Mouse (Mus musculus): ENCODE results near the gene Islr2. TPM values are rescaled to one million over a fixed set of nuclear protein-coding genes. Genes with fewer than 3 reads are reported as not detected.
A peak's percentile ranks its signal among the peaks of the same experiment; 100 is the strongest.

The Islr2 gene
- polyA plus RNA-seq, 1 experiment from 2014 or later, result 13.2 TPM

DNA sequence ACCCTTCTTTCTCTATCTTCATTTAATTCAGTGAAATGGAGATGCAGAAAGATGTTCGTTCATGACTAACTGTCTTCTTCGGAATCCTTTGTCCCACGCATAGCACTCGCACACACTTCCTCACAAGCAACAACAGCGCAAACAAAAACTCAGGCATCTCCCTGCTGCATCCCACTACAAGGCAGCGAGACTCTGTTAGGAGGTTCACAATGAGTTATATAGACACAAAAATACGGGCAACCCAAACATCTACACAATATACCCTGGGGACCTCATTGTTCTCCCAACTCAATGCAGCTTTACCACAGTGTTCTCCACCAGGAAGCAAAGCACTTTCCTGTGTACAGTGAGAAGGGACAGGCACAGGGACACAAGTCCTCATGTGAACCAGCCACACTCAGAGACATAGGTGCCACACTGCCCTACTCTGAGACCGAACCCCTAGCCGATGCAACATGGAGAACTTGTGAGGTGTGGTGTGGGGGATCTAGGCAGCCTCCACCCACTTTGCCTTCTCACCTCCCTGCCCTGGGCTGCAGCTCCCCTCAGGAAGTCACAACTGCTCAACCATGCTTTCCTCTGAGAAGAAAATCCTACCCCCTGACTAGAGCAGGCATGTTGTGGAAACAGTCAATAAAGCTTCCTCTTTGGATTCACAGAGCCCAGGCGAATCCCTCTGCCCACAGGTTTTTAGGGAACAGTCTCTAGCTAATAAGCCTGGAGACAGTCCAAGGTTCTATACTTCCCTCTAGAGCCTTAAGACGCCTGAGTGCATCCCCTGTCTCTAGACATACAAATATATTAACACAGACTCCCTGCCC, 3.6 kb downstream of the Islr2 start:
- Histone ChIP-seq H3K4me1 (ENCODE audit: control insufficient read depth, insufficient read depth, low read length) (peaks cover 23% of the 10 kb centered on the region), H3K27me3 (ENCODE audit: control insufficient read depth, insufficient read depth, low read length) (peaks cover 71% of the 10 kb centered on the region), H3K9ac (replicated peaks; ENCODE audit: low read depth, low read length) (peak overlapping the region; percentile 46), H3K4me2 (ENCODE audit: low read depth, low read length) (peak overlapping the region; percentile 36; the same call in 1 of the 2 replicates), H3K36me3 (ENCODE audit: control insufficient read depth, insufficient read depth, low read length) (no peaks in the 10 kb centered on the region), H3K9me3 (ENCODE audit: control insufficient read depth, low read length) (no peaks in the 10 kb centered on the region), H3K27ac (ENCODE audit: low read depth, low read length) (peak overlapping the region; percentile 55), H3K4me3 (ENCODE audit: low read depth, low read length) (peak overlapping the region; percentile 26)
- no peak for ATAC-seq (ENCODE audit: low read depth)
- WGBS, result 6% methylated on average over 11 of the region's 11 CpGs

DNA sequence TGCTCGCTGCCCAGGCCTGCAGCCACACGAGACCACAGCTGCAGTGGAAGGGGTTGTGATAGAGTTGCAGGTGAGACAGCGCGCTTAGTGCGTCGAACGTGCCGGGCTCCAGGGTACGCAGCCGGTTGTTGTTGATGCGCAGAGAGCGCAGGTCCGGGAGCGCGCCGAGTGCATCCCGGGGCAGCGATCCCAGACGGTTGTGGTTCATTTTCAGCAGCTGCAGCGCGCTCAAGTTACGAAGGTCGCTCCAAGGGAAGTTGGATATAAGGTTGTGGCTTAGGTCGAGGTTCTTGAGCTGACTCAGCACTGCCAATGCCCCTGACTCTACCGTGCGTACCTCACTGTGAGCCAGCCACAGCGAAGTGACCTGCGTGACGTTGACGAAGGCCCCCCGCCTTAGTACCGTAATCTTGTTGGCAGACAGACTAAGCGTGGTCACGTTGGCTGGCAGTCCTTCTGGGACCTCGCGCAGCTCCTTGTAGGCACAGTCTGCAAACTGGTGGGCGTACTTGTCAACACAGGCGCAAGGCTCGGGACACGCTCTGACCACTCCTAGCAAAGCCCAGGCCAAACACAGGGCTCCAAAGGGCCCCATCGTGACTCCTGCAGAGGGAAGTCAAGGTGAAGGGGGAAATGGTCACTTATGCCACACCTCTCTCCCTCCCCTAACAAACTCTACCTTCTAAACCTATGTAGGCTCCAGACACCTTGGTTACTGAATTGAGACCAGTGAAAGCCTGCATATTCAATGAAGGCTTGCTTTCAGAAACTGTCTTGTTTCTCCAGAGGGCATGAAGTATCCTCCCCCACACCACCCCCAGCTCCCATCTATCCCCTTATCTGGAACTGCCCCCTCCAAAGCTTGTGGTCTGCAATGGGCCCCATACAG, 4.5 kb downstream of the Islr2 start:
- H3K27me3 ChIP-seq (ENCODE audit: control insufficient read depth, insufficient read depth, low read length), result peaks cover 71% of the 10 kb centered on the region
- no peak for ATAC-seq (ENCODE audit: low read depth)

DNA sequence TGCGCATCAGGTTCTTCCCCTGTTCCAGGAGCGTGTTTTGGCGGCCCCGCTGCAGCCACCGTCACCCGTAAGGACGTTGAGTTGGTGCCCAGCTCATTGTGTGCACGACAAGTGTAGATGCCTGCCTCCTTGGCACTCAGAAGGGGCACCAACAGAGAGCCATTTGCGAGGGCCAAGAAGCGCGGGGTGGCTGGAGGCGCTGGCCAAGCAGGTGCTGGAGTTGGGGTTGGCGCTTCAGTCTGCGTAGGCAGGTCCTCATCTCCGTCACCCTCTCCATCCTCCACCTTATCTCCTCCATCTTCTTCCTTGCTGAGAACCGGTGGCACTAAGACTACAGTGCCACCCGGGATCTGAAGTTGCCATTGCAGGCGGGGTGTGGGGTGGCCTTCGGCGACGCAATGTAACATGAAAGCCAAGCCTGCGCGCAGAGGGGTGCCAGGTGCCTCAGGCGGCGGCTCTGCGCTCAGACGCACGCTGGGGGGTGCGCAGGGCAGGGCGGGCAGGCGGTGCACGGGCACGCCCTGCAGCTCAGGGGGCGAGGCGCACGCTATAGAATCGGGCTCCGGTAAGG, 5.2 kb downstream of the Islr2 start:
- Histone ChIP-seq H3K9me3 (ENCODE audit: control insufficient read depth, low read length) (no peaks in the 10 kb centered on the region), H3K27ac (ENCODE audit: low read depth, low read length) (peak overlapping the region; percentile 44; the same call in 1 of the 2 replicates), H3K27me3 (ENCODE audit: control insufficient read depth, insufficient read depth, low read length) (peaks cover 74% of the 10 kb centered on the region), H3K9ac (replicated peaks; ENCODE audit: low read depth, low read length) (peak overlapping the region; percentile 3; the same call in 1 of the 2 replicates), H3K4me1 (ENCODE audit: control insufficient read depth, insufficient read depth, low read length) (peaks cover 23% of the 10 kb centered on the region), H3K4me2 (ENCODE audit: low read depth, low read length) (peak overlapping the region; percentile 36), H3K4me3 (ENCODE audit: low read depth, low read length) (peak overlapping the region; percentile 26), H3K36me3 (ENCODE audit: control insufficient read depth, insufficient read depth, low read length) (no peaks in the 10 kb centered on the region)
- 1% methylated on average over 38 of the region's 38 CpGs for WGBS
- ATAC-seq (ENCODE audit: low read depth), result no peak

More for the DNA sequence above, 4.5 kb downstream of the Islr2 start:
- H3K4me1 ChIP-seq (ENCODE audit: control insufficient read depth, insufficient read depth, low read length), result peaks cover 23% of the 10 kb centered on the region
- peak overlapping the region; percentile 55; the same call in 1 of the 2 replicates for H3K27ac ChIP-seq (ENCODE audit: low read depth, low read length)
- H3K4me3 ChIP-seq (ENCODE audit: low read depth, low read length), result peak overlapping the region; percentile 26
- no peaks in the 10 kb centered on the region for H3K36me3 ChIP-seq (ENCODE audit: control insufficient read depth, insufficient read depth, low read length)
- H3K9ac ChIP-seq (replicated peaks; ENCODE audit: low read depth, low read length), result peak overlapping the region; percentile 3; the same call in 1 of the 2 replicates
- H3K9me3 ChIP-seq (ENCODE audit: control insufficient read depth, low read length), result no peaks in the 10 kb centered on the region
- H3K4me2 ChIP-seq (ENCODE audit: low read depth, low read length), result peak overlapping the region; percentile 36
- under 1% methylated on average over 41 of the region's 41 CpGs for whole genome bisulfite sequencing

DNA sequence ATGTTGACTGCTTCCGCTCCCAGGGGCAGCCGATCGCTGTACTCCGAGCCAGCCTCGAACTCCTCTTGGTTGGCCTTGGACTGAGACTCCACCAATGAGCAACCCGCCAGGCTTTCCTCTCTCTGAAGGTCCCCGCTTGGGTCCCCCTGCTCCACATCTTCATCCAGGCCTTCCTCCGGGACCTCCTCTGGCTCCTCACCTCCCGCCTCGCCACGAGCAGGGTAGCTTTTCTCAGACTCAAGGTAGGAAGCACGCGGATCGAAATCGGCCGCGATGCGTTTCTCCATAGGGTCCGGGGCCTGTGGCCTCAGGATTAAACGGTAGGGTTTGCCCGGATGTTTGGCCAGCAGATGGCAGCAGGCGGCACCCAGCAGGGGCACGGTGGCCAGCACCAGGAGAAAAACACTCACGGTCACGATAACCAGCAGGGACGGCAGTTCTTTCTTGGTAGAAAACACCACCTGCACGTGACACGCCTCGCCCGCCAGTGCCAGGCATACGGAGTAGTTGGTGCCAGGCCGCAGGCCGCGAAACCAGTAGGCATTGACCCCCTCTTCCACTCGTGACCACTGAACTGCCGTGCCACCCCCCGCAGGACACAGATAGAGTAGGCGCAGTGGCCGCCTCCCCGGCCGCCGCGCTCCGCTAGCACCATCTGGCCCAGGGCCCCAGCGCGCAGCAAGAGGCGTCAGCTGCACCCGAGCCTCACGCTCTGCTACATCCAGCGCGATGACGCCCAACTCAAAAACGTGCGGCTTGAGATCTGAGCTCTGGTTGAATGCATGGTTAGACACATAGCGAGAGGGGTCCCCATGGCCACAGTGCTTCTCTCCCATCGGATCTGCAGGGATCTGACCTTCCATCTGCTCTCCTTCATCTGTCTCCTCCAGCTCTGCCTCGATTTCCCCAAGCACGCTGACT, 6.1 kb downstream of the Islr2 start:
- Histone ChIP-seq H3K4me3 (ENCODE audit: low read depth, low read length) (peak overlapping the region; percentile 26), H3K4me1 (ENCODE audit: control insufficient read depth, insufficient read depth, low read length) (peaks cover 23% of the 10 kb centered on the region), H3K9ac (replicated peaks; ENCODE audit: low read depth, low read length) (peak overlapping the region; percentile 3), H3K36me3 (ENCODE audit: control insufficient read depth, insufficient read depth, low read length) (no peaks in the 10 kb centered on the region), H3K27me3 (ENCODE audit: control insufficient read depth, insufficient read depth, low read length) (peaks cover 67% of the 10 kb centered on the region), H3K27ac (ENCODE audit: low read depth, low read length) (peak overlapping the region; percentile 44; the same call in 1 of the 2 replicates), H3K4me2 (ENCODE audit: low read depth, low read length) (peak overlapping the region; percentile 36), H3K9me3 (ENCODE audit: control insufficient read depth, low read length) (no peaks in the 10 kb centered on the region)
- 2% methylated on average over 58 of the region's 58 CpGs for WGBS
- ATAC-seq (ENCODE audit: low read depth), result peak; percentile 38; the same call in 1 of the 2 replicates

DNA sequence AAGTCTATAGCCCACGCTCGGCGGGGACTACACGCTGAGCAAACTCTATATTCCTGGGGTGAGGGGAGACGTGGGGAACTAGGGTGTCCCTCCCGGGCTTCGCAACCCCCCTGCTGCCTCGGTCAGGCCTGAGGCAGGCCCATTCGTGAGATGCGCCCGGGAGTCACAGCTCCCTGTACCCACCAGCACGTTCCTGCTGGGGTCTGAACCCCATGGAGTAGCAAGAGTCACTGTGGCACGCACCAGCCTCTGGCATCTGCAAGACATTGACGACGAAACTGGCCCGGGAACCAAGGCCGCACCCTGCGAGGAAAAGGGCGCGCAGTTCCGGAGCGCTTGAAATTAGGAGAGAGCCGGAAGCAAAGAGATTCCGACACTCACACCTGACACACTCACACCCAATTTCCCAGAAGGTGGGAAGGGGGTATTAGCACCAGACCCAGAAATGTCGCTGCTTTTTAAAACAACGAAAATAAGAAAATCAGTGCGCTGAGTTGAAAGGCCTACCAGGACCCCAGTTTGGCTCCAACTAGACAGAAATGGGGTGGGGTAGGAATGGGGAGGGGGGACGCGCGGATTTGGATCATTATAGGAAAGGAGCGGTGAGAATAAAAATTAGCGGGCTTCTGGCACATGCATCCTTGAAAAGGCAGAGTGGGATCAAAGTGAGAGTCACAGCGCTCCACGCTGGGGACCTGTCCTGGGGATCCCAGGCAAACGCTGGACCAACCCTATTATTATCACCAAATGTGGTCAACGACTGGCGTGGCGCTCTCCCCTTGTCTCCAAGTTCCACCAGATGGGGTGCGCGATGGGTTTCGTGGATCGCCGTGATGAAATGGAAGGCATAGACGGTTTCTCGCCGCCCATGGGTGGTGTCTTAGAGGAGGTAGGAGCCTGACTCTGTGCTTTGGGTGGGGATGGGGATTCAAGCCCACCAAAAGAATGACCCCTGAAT, 7.2 kb downstream of the Islr2 start:
- peaks cover 57% of the 10 kb centered on the region for H3K27me3 ChIP-seq (ENCODE audit: control insufficient read depth, insufficient read depth, low read length)

DNA sequence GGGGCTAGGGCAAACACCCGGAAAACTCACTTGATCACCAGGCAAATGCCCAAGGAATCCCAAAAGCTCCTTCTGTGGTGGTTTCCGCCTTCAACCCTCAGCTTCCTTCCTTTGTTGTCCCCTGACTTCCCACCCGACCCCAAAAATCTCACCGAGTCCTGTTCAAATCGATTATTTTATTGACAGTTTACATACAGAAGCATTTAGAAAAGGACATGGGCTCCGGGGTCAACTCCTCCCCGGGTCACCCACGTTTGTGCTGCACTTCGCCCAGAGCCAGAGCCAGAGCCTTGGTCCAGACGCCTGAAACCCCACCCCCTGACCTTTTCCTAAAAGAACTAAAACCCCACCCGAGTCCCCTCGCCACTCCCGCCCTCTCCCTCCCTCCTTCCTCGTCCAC, 8.0 kb downstream of the Islr2 start:
- Histone ChIP-seq H3K27me3 (ENCODE audit: control insufficient read depth, insufficient read depth, low read length) (peaks cover 51% of the 10 kb centered on the region), H3K9ac (replicated peaks; ENCODE audit: low read depth, low read length) (peak overlapping the region; percentile 3)
- 4% methylated on average over 14 of the region's 14 CpGs for WGBS

More for the DNA sequence above, 7.2 kb downstream of the Islr2 start:
- Histone ChIP-seq H3K27ac (ENCODE audit: low read depth, low read length) (0 out of 2 replicates have a peak overlapping the region, but pooled peaks have one; percentile 8), H3K9me3 (ENCODE audit: control insufficient read depth, low read length) (no peaks in the 10 kb centered on the region), H3K36me3 (ENCODE audit: control insufficient read depth, insufficient read depth, low read length) (no peaks in the 10 kb centered on the region), H3K4me1 (ENCODE audit: control insufficient read depth, insufficient read depth, low read length) (peaks cover 19% of the 10 kb centered on the region), H3K4me3 (ENCODE audit: low read depth, low read length) (peak overlapping the region; percentile 26), H3K4me2 (ENCODE audit: low read depth, low read length) (peak overlapping the region; percentile 36), H3K9ac (replicated peaks; ENCODE audit: low read depth, low read length) (peak overlapping the region; percentile 3)
- WGBS, result 3% methylated on average over 46 of the region's 46 CpGs
- ATAC-seq (ENCODE audit: low read depth), result no peak

DNA sequence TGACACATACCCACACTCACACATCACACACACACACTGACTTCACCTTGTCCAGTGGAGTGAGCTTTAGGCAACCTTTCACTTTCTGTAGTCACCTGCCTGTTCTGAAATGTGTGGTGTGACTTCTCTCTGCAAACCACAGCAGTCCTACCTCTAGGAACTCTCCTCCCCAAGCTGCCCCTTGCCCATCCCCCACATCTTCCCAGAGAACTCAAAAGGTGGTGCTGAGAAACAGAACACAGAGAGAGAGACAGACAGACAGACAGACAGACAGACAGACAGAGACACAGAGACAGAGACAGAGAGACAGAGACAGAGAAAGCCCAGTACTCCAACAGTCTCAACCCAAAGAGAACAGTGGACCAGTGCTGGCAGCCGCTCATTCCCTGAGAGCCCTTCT, 8.4 kb downstream of the Islr2 start:
- Histone ChIP-seq H3K4me3 (ENCODE audit: low read depth, low read length) (no peak overlapping the region), H3K27me3 (ENCODE audit: control insufficient read depth, insufficient read depth, low read length) (peaks cover 47% of the 10 kb centered on the region), H3K27ac (ENCODE audit: low read depth, low read length) (no peak overlapping the region), H3K9me3 (ENCODE audit: control insufficient read depth, low read length) (no peaks in the 10 kb centered on the region), H3K4me1 (ENCODE audit: control insufficient read depth, insufficient read depth, low read length) (peaks cover 17% of the 10 kb centered on the region), H3K36me3 (ENCODE audit: control insufficient read depth, insufficient read depth, low read length) (no peaks in the 10 kb centered on the region), H3K9ac (replicated peaks; ENCODE audit: low read depth, low read length) (peak overlapping the region; percentile 3; the same call in 1 of the 2 replicates), H3K4me2 (ENCODE audit: low read depth, low read length) (peak overlapping the region; percentile 36; the same call in 1 of the 2 replicates)
- no peak for ATAC-seq (ENCODE audit: low read depth)
- WGBS, result 0% methylated on average over 1 of the region's 1 CpGs

More for the DNA sequence above, 8.0 kb downstream of the Islr2 start:
- no peaks in the 10 kb centered on the region for H3K36me3 ChIP-seq (ENCODE audit: control insufficient read depth, insufficient read depth, low read length)
- ATAC-seq (ENCODE audit: low read depth), result no peak
- H3K4me1 ChIP-seq (ENCODE audit: control insufficient read depth, insufficient read depth, low read length), result peaks cover 17% of the 10 kb centered on the region
- H3K27ac ChIP-seq (ENCODE audit: low read depth, low read length), result no peak overlapping the region
- peak overlapping the region; percentile 36 for H3K4me2 ChIP-seq (ENCODE audit: low read depth, low read length)
- no peaks in the 10 kb centered on the region for H3K9me3 ChIP-seq (ENCODE audit: control insufficient read depth, low read length)
- peak overlapping the region; percentile 26 for H3K4me3 ChIP-seq (ENCODE audit: low read depth, low read length)

All from neural tube, embryonic 14.5 days (tissue).